Mouse (Mus musculus): ENCODE measurements around the gene Tldc2. TPM values are rescaled to one million over a fixed set of nuclear protein-coding genes. Genes with fewer than 3 reads are reported as not detected.

The Tldc2 gene
- polyA plus RNA-seq, 1 experiment from 2014 or later = not detected

DNA sequence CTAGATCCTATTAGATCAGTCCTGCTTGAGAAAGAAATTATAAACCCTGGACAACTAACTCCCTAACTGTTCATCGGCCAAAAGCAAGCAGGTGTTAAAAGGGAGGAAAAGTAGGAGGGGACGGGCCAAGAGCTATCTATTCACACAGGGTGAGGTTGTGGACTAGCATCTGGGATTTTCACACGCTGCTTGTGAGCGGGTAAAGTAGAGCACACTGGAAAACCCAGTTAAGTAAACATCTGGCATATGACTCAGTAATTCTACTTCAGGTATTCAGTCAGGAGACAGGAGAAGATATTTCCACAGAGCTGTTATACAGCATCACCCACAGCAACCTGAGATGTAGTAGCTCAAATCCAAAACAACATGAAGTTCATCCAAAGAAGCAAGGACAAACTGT is 31.7 kb downstream of the Tldc2 start:
- Histone ChIP-seq H3K4me3 (ENCODE audit: low read depth, low read length) (no peak overlapping the region), H3K4me1 (replicated peaks; ENCODE audit: control insufficient read depth, insufficient read depth, low read length) (no peaks in the 10 kb centered on the region), H3K27me3 (ENCODE audit: control insufficient read depth, insufficient read depth, low read length) (no peaks in the 10 kb centered on the region), H3K4me2 (replicated peaks; ENCODE audit: low read depth, low read length) (no peak overlapping the region), H3K27ac (ENCODE audit: low read depth, low read length) (no peak overlapping the region), H3K9ac (ENCODE audit: low read depth, low read length) (no peak overlapping the region), H3K9me3 (ENCODE audit: control insufficient read depth, low read length) (no peaks in the 10 kb centered on the region), H3K36me3 (ENCODE audit: control insufficient read depth, insufficient read depth, low read length) (no peaks in the 10 kb centered on the region)
- ATAC-seq (ENCODE audit: low FRiP score) = no peak
- 89% methylated on average over 4 of the region's 4 CpGs for WGBS
- DNase-seq (ENCODE audit: low spot score) = no peak

DNA sequence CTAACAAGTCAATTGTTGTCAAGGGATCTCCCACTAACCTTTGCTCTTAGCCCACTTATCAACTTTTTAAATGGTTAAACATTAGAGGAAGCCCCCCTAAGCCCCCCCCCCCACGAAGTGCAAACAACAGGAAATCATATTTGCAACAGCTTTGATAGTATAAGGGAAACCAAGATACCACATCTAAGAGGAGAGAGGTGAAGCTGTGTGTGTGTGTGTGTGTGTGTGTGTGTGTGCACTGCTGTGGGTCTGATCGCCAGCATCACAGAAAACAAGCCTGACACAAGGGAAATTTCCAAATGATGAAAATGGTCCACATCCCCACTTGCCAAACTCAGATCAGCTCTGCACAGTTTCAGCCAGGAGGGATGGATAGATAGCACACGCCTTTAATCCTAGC is 32.2 kb downstream of the Tldc2 start:
- Histone ChIP-seq H3K4me2 (replicated peaks; ENCODE audit: low read depth, low read length) (no peak overlapping the region), H3K4me3 (ENCODE audit: low read depth, low read length) (no peak overlapping the region), H3K9me3 (ENCODE audit: control insufficient read depth, low read length) (no peaks in the 10 kb centered on the region), H3K27ac (ENCODE audit: low read depth, low read length) (no peak overlapping the region), H3K9ac (ENCODE audit: low read depth, low read length) (no peak overlapping the region), H3K27me3 (ENCODE audit: control insufficient read depth, insufficient read depth, low read length) (no peaks in the 10 kb centered on the region), H3K36me3 (ENCODE audit: control insufficient read depth, insufficient read depth, low read length) (no peaks in the 10 kb centered on the region), H3K4me1 (replicated peaks; ENCODE audit: control insufficient read depth, insufficient read depth, low read length) (no peaks in the 10 kb centered on the region)
- 82% methylated on average over 3 of the region's 3 CpGs for WGBS
- DNase-seq (ENCODE audit: low spot score) (no peak), ATAC-seq (ENCODE audit: low FRiP score) (no peak)

DNA sequence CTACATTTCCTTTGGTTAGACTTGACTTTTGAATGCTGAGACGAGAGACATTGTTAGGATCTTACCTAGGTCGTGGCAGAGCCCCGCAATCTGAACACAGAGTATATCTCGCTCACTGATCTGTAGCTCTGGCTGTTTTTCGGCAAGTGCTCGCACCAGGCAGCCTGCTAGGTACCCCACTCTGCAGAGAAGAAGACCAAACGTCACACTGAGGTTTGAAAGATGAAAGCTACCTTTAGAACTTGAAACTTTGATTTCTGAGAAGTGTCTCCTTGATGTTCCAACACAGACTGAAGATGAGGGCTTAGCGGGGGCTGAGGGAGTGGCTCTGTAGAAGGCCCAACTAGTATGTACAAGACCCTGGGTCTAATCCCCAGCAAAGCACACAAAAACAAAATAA is 34.9 kb downstream of the Tldc2 start:
- Histone ChIP-seq H3K36me3 (ENCODE audit: control insufficient read depth, insufficient read depth, low read length) (no peaks in the 10 kb centered on the region), H3K9ac (ENCODE audit: low read depth, low read length) (no peak overlapping the region), H3K4me2 (replicated peaks; ENCODE audit: low read depth, low read length) (no peak overlapping the region), H3K4me1 (replicated peaks; ENCODE audit: control insufficient read depth, insufficient read depth, low read length) (no peaks in the 10 kb centered on the region), H3K9me3 (ENCODE audit: control insufficient read depth, low read length) (no peaks in the 10 kb centered on the region), H3K27ac (ENCODE audit: low read depth, low read length) (no peak overlapping the region), H3K4me3 (ENCODE audit: low read depth, low read length) (no peak overlapping the region), H3K27me3 (ENCODE audit: control insufficient read depth, insufficient read depth, low read length) (no peaks in the 10 kb centered on the region)
- ATAC-seq (ENCODE audit: low FRiP score) (no peak), DNase-seq (ENCODE audit: low spot score) (no peak)
- WGBS = 88% methylated on average over 8 of the region's 8 CpGs

DNA sequence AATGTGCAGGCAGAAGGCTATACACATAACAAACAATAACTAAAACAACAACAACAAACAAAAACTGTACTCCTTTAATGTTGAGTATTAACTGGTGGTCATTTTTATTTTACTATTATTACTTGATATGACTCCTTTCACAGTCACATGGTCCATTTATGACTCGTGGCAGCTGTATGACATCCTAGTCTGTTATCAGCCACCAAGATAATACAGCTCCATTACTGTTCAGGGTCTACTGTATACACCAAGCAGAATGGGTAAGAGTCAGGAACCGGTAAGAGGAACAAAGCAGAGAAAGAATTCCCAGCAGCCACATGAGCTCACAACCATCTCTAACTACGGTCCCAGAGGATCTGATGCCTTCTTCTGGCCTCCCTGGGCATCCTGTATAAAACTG is 38.4 kb downstream of the Tldc2 start:
- Histone ChIP-seq H3K4me1 (replicated peaks; ENCODE audit: control insufficient read depth, insufficient read depth, low read length) (no peaks in the 10 kb centered on the region), H3K4me2 (replicated peaks; ENCODE audit: low read depth, low read length) (no peak overlapping the region), H3K36me3 (ENCODE audit: control insufficient read depth, insufficient read depth, low read length) (no peaks in the 10 kb centered on the region), H3K27me3 (ENCODE audit: control insufficient read depth, insufficient read depth, low read length) (no peaks in the 10 kb centered on the region), H3K4me3 (ENCODE audit: low read depth, low read length) (no peak overlapping the region), H3K9me3 (ENCODE audit: control insufficient read depth, low read length) (no peaks in the 10 kb centered on the region), H3K9ac (ENCODE audit: low read depth, low read length) (no peak overlapping the region), H3K27ac (ENCODE audit: low read depth, low read length) (no peak overlapping the region)
- DNase-seq (ENCODE audit: low spot score) (no peak), ATAC-seq (ENCODE audit: low FRiP score) (no peak)
- WGBS = 93% methylated on average over 3 of the region's 3 CpGs

DNA sequence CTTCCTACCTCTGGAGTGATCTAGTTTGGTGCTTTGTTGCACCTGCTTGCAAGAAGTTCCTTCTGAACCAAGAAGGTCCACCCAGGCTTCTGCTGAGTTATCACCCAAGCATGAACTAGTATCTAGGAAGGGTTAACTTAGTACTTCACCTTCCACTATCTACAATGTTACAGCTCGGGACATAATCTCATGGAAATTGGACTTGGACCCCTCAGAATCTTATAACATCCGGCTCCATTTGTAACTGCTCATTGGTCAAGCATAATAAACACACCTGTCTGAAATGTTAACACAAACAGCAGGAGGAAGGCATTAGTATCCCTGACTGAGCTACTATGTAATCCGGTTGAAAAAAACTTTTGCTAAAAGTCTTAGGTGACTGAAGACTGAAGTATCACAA is 40.5 kb downstream of the Tldc2 start:
- DNase-seq (ENCODE audit: low spot score) (no peak), ATAC-seq (ENCODE audit: low FRiP score) (no peak)
- H3K27ac ChIP-seq (ENCODE audit: low read depth, low read length) = no peak overlapping the region
- 89% methylated on average over 3 of the region's 3 CpGs for WGBS
- no peaks in the 10 kb centered on the region for H3K9me3 ChIP-seq (ENCODE audit: control insufficient read depth, low read length)
- H3K4me2 ChIP-seq (replicated peaks; ENCODE audit: low read depth, low read length) = no peak overlapping the region
- no peak overlapping the region for H3K9ac ChIP-seq (ENCODE audit: low read depth, low read length)
- no peak overlapping the region for H3K4me3 ChIP-seq (ENCODE audit: low read depth, low read length)
- H3K27me3 ChIP-seq (ENCODE audit: control insufficient read depth, insufficient read depth, low read length) = no peaks in the 10 kb centered on the region
- H3K4me1 ChIP-seq (replicated peaks; ENCODE audit: control insufficient read depth, insufficient read depth, low read length) = no peaks in the 10 kb centered on the region
- H3K36me3 ChIP-seq (ENCODE audit: control insufficient read depth, insufficient read depth, low read length) = no peaks in the 10 kb centered on the region

DNA sequence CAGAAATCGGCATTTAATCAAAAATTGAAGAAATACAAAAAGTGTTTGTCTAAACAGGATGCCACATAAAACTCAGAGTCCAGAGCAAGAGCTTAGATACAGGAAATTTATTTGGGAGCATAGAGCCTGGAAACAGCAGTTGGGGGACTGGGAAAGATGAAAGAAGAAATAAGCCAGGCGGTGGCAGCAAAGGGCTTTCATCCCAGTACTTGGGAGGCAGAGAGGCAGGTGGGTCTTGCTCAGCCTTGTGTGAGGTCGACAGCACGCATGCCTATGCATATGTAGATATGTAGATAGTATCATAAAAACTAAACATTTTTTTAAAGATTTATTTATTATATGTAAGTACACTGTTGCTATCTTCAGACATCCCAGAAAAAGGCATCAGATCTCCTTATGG is 41.2 kb downstream of the Tldc2 start:
- 75% methylated on average over 4 of the region's 4 CpGs for WGBS

DNA sequence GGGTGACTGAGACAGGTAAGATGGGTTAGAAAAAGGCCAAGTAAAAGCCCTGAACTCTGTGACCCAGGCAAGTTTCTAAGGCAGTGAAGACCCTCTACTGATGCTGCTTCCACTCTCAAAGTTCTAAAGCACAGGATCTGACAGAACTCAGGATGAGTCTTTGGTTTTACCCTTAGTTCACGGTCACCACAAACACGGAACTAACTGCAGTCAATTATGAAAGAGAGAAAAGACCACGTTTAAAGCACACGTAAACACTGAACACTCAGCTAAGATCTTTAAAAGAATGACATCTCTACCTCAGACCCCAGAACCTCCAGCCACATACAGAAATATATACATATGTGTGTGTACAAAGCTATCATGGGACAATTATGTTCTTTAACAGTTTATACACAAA is 42.2 kb downstream of the Tldc2 start:
- H3K4me2 ChIP-seq (replicated peaks; ENCODE audit: low read depth, low read length) = no peak overlapping the region
- no peaks in the 10 kb centered on the region for H3K36me3 ChIP-seq (ENCODE audit: control insufficient read depth, insufficient read depth, low read length)
- H3K9me3 ChIP-seq (ENCODE audit: control insufficient read depth, low read length) = no peaks in the 10 kb centered on the region
- H3K27ac ChIP-seq (ENCODE audit: low read depth, low read length) = no peak overlapping the region
- ATAC-seq (ENCODE audit: low FRiP score) (no peak), DNase-seq (ENCODE audit: low spot score) (no peak)
- no peak overlapping the region for H3K9ac ChIP-seq (ENCODE audit: low read depth, low read length)
- no peaks in the 10 kb centered on the region for H3K4me1 ChIP-seq (replicated peaks; ENCODE audit: control insufficient read depth, insufficient read depth, low read length)
- WGBS = 93% methylated on average over 4 of the region's 4 CpGs
- no peaks in the 10 kb centered on the region for H3K27me3 ChIP-seq (ENCODE audit: control insufficient read depth, insufficient read depth, low read length)
- no peak overlapping the region for H3K4me3 ChIP-seq (ENCODE audit: low read depth, low read length)

More for the DNA sequence above, 41.2 kb downstream of the Tldc2 start:
- DNase-seq (ENCODE audit: low spot score) = no peak
- H3K27ac ChIP-seq (ENCODE audit: low read depth, low read length) = no peak overlapping the region
- no peaks in the 10 kb centered on the region for H3K4me1 ChIP-seq (replicated peaks; ENCODE audit: control insufficient read depth, insufficient read depth, low read length)
- H3K4me2 ChIP-seq (replicated peaks; ENCODE audit: low read depth, low read length) = no peak overlapping the region
- H3K9ac ChIP-seq (ENCODE audit: low read depth, low read length) = no peak overlapping the region
- H3K27me3 ChIP-seq (ENCODE audit: control insufficient read depth, insufficient read depth, low read length) = no peaks in the 10 kb centered on the region
- H3K4me3 ChIP-seq (ENCODE audit: low read depth, low read length) = no peak overlapping the region
- ATAC-seq (ENCODE audit: low FRiP score) = no peak
- H3K9me3 ChIP-seq (ENCODE audit: control insufficient read depth, low read length) = no peaks in the 10 kb centered on the region
- H3K36me3 ChIP-seq (ENCODE audit: control insufficient read depth, insufficient read depth, low read length) = no peaks in the 10 kb centered on the region

DNA sequence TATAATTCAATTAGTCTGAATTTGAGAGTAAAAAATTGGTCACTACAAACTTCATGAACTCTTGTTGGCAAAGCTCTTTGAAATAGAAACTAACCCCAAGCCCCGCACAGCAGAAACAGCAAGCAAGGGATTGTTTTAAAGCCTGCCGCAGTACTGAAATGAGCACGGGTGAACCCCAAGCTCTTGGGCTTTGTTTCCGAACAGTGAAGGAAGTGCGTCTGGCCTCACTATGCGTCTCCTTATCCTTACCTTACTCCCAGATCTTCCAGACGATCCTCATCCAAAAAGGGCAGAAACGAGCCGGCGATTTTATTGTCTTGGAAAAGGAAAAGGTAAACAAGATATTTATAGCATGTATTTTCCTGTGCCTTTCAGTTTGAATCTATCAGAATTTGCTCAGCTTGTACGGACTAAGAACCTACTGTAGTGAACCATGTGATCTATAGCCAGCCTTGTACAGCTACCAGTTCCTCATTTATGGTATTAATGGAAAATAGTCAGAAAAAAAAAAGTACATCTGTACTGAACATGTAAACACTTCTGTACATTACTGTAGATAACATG is 42.8 kb downstream of the Tldc2 start:
- no peak overlapping the region for H3K4me2 ChIP-seq (replicated peaks; ENCODE audit: low read depth, low read length)
- 88% methylated on average over 11 of the region's 11 CpGs for WGBS
- no peaks in the 10 kb centered on the region for H3K27me3 ChIP-seq (ENCODE audit: control insufficient read depth, insufficient read depth, low read length)
- no peak overlapping the region for H3K4me3 ChIP-seq (ENCODE audit: low read depth, low read length)
- no peaks in the 10 kb centered on the region for H3K36me3 ChIP-seq (ENCODE audit: control insufficient read depth, insufficient read depth, low read length)
- H3K27ac ChIP-seq (ENCODE audit: low read depth, low read length) = no peak overlapping the region
- no peak for ATAC-seq (ENCODE audit: low FRiP score)
- DNase-seq (ENCODE audit: low spot score) = no peak
- no peaks in the 10 kb centered on the region for H3K9me3 ChIP-seq (ENCODE audit: control insufficient read depth, low read length)
- H3K9ac ChIP-seq (ENCODE audit: low read depth, low read length) = no peak overlapping the region
- no peaks in the 10 kb centered on the region for H3K4me1 ChIP-seq (replicated peaks; ENCODE audit: control insufficient read depth, insufficient read depth, low read length)

DNA sequence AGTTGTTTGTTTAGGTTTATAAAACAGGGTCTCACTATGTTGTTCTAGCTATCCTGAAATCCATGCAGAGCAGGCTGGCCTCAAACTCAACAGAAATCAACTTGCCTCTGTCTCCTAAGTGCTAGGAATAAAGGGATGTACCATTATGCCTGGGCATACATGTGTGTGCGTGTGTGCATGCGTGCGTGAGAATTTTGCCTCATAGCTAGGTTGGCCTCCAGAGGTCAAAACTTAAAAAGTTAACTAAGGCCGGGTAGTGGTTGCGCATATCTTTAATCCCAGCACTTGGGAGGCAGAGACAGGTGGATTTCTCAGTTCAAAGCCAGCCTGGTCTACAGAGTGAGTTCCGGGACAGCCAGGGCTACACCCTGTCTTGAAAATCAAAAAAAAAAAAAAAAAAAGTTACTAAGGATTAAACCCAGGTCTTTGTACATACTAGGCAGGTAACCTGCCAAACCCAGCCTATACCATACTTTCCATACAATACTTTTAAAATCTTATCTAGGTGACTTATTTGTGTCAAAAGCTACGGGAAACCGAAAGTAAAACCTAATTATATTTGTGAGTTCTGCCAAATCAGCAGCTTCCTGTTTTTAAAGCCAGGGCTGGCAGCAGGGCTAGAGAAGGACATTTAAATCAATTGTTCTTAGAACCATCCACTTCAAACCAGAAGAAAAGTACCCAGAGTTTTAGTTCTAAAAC is 44.1 kb downstream of the Tldc2 start:
- Histone ChIP-seq H3K9ac (ENCODE audit: low read depth, low read length) (no peak overlapping the region), H3K27me3 (ENCODE audit: control insufficient read depth, insufficient read depth, low read length) (no peaks in the 10 kb centered on the region), H3K9me3 (ENCODE audit: control insufficient read depth, low read length) (no peaks in the 10 kb centered on the region), H3K4me3 (ENCODE audit: low read depth, low read length) (no peak overlapping the region), H3K4me2 (replicated peaks; ENCODE audit: low read depth, low read length) (no peak overlapping the region), H3K36me3 (ENCODE audit: control insufficient read depth, insufficient read depth, low read length) (no peaks in the 10 kb centered on the region), H3K27ac (ENCODE audit: low read depth, low read length) (no peak overlapping the region), H3K4me1 (replicated peaks; ENCODE audit: control insufficient read depth, insufficient read depth, low read length) (no peaks in the 10 kb centered on the region)
- ATAC-seq (ENCODE audit: low FRiP score) (no peak), DNase-seq (ENCODE audit: low spot score) (no peak)
- 93% methylated on average over 8 of the region's 8 CpGs for WGBS

Data from hindbrain, embryonic 11.5 days (tissue).